Mouse (Mus musculus) heart, embryonic 14.5 days (tissue): ENCODE data around the gene Stat3. TPM values are rescaled to one million over a fixed set of nuclear protein-coding genes. Genes with fewer than 3 reads are reported as not detected.

Experiments used
- ATAC-seq: fragments of 200-750 bp; cut with Nextera tagmentation; 2 replicates; pipeline ENCODE4 v1.8.0; 2017; ENCODE audit warnings: low read depth, moderate TSS enrichment; ENCODE audit not compliant: insufficient number of reproducible peaks, insufficient read depth, low FRiP score
- H3K27ac ChIP-seq, 2 experiments: fragments of 200-500 bp in 1 of 2; fragments of 300-500 bp in 1 of 2; sonication (generic) in 1 of 2; replicated peaks in 1 of 2; 2 replicates each; pipeline ENCODE4 v1.5.1; 2012 to 2014; ENCODE audit warnings: low read depth in 2 of 2, low read length in 2 of 2, control low read depth in 1 of 2, mild to moderate bottlenecking in 1 of 2, mixed read lengths in 1 of 2; ENCODE audit not compliant: control insufficient read depth in 1 of 2, insufficient read depth in 1 of 2
- H3K27me3 ChIP-seq: fragments of 300-500 bp; sonication (generic); 2 replicates; pipeline ENCODE4 v1.6.1; 2014; ENCODE audit warnings: mild to moderate bottlenecking, low read length, control low read depth; ENCODE audit not compliant: control insufficient read depth, insufficient read depth
- H3K36me3 ChIP-seq: fragments of 300-500 bp; sonication (generic); 2 replicates; pipeline ENCODE4 v1.6.1; 2014; ENCODE audit warnings: mild to moderate bottlenecking, control low read depth, low read length, mixed read lengths; ENCODE audit not compliant: control insufficient read depth, insufficient read depth
- H3K4me1 ChIP-seq, 2 experiments: fragments of 200-500 bp in 1 of 2; fragments of 300-500 bp in 1 of 2; sonication (generic) in 1 of 2; 2 replicates each; pipeline ENCODE4 v1.6.1; 2012 to 2014; ENCODE audit warnings: low read length in 2 of 2, control low read depth in 1 of 2, mixed read lengths in 1 of 2; ENCODE audit not compliant: control insufficient read depth in 2 of 2, insufficient read depth in 2 of 2
- H3K4me2 ChIP-seq: fragments of 300-500 bp; sonication (generic); 2 replicates; pipeline ENCODE4 v1.6.1; 2014; ENCODE audit warnings: mild to moderate bottlenecking, low read length
- H3K4me3 ChIP-seq, 2 experiments: fragments of 200-500 bp in 1 of 2; fragments of 300-500 bp in 1 of 2; sonication (generic) in 1 of 2; 2 replicates each; pipeline ENCODE4 v1.5.1; 2012 to 2014; ENCODE audit warnings: low read length in 2 of 2, mild to moderate bottlenecking in 2 of 2, control low read depth in 1 of 2, low read depth in 1 of 2, moderate library complexity in 1 of 2; ENCODE audit not compliant: control insufficient read depth in 1 of 2, insufficient read depth in 1 of 2
- H3K9ac ChIP-seq: fragments of 300-500 bp; sonication (generic); 2 replicates; pipeline ENCODE4 v1.6.1; 2014; ENCODE audit warnings: mild to moderate bottlenecking, low read length
- H3K9me3 ChIP-seq: fragments of 300-500 bp; sonication (generic); 2 replicates; pipeline ENCODE4 v1.6.1; 2016; ENCODE audit warnings: low read length, control low read depth; ENCODE audit not compliant: control insufficient read depth
- WGBS: fragments of 180-500 bp; shearing (Covaris S2); extraction: QIAGEN DNeasy Blood & Tissue Kit; methylation state at CpG from one replicate; pipeline ENCODE4 v1.1.7; 2014; 5-methylcytosine and 5-hydroxymethylcytosine counted together
- polyA plus RNA-seq: library from polyadenylated mRNA; unstranded; fragments of >200 nt; fragmentation: Nextera tagmentation; extraction: Ambion mirVana; gene quantifications from 2 replicates; pipeline ENCODE4 v1.2.1, GENCODE M21; 2014

Stat3 gene
- polyA plus RNA-seq, 1 experiment from 2014 or later, result 51.8 TPM

DNA sequence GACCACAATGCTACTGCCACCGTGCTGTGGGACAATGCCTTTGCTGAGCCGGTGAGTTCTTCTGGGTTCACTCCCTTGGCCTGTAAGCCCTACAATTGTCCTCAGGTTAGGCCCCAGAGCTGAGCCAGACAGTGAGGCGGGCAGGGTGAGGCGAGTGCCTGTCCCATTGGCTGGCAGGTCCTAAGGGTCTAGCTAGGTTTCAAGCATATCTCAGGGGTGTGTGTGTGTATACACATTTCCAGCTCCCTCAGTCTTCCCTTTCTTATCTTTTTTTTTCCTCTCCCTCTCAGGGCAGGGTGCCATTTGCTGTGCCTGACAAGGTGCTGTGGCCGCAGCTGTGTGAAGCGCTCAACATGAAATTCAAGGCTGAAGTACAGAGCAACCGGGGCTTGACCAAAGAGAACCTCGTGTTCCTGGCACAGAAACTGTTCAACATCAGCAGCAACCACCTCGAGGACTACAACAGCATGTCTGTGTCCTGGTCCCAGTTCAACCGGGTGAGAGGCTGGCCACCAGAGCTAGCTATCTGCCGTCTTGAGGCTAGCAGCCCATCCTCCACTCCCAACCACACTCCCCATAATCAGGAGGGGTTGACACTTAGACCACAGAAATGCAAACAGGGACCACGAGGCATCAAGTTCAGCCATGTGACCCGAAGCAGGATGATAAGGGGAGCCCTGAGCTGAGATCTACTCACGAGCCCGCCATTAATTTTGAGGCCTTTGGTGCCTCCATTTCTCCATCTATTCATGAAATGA is 59.8 kb downstream of the Stat3 start:
- no peak overlapping the region for H3K4me2 ChIP-seq
- H3K36me3 ChIP-seq, result peaks cover 8% of the 10 kb centered on the region
- no peak for ATAC-seq
- H3K27me3 ChIP-seq, result no peaks in the 10 kb centered on the region
- no peak overlapping the region for H3K4me3 ChIP-seq
- H3K27ac ChIP-seq, result no peak overlapping the region
- H3K4me1 ChIP-seq, result no peaks in the 10 kb centered on the region; a peak in 2 of 4 replicates
- no peak overlapping the region for H3K9ac ChIP-seq
- 76% methylated on average over 15 of the region's 15 CpGs for WGBS
- H3K9me3 ChIP-seq, result no peaks in the 10 kb centered on the region

GRCm38 (mm10) chr11:100875761-100876160 is 63.6 kb downstream of the Stat3 start:
- Histone ChIP-seq H3K9ac (no peak overlapping the region), H3K27ac (no peak overlapping the region), H3K36me3 (no peaks in the 10 kb centered on the region), H3K4me1 (peaks cover under 1 to 2% of the 10 kb centered on the region in 2 experiments; a peak in 3 of 4 replicates), H3K27me3 (no peaks in the 10 kb centered on the region), H3K4me2 (no peak overlapping the region), H3K4me3 (no peak overlapping the region), H3K9me3 (no peaks in the 10 kb centered on the region)
- 84% methylated on average over 3 of the region's 3 CpGs for WGBS
- no peak for ATAC-seq

GRCm38 (mm10) chr11:100870968-100871350 is 68.4 kb downstream of the Stat3 start:
- 73% methylated on average over 8 of the region's 8 CpGs for WGBS
- Histone ChIP-seq H3K9me3 (no peaks in the 10 kb centered on the region), H3K27me3 (no peaks in the 10 kb centered on the region), H3K4me1 (peaks cover 6 to 10% of the 10 kb centered on the region in 2 experiments), H3K9ac (no peak overlapping the region), H3K27ac (no peak overlapping the region), H3K4me3 (no peak overlapping the region), H3K36me3 (no peaks in the 10 kb centered on the region), H3K4me2 (no peak overlapping the region)
- no peak for ATAC-seq

- Histone ChIP-seq H3K27ac (no peak overlapping the region), H3K4me3 (no peak overlapping the region)
- WGBS, result 67% methylated on average over 10 of the region's 10 CpGs
These were observed 68.9 kb downstream of the Stat3 start for GRCm38 (mm10) chr11:100870256-100870967.

GRCm38 (mm10) chr11:100865618-100866017 is 73.7 kb downstream of the Stat3 start:
- Histone ChIP-seq H3K4me1 (peaks cover 8 to 12% of the 10 kb centered on the region in 2 experiments), H3K4me3 (no peak overlapping the region), H3K9ac (no peak overlapping the region), H3K27me3 (0 out of 2 replicates have a peak, but pooled peaks cover 5% of the 10 kb centered on the region), H3K36me3 (no peaks in the 10 kb centered on the region), H3K9me3 (no peaks in the 10 kb centered on the region), H3K27ac (no peak overlapping the region), H3K4me2 (no peak overlapping the region)
- 59% methylated on average over 7 of the region's 7 CpGs for WGBS
- ATAC-seq, result no peak

More at GRCm38 (mm10) chr11:100870256-100870967, 68.9 kb downstream of the Stat3 start:
- Histone ChIP-seq H3K4me1 (peaks cover 6 to 10% of the 10 kb centered on the region in 2 experiments), H3K9me3 (no peaks in the 10 kb centered on the region), H3K36me3 (no peaks in the 10 kb centered on the region), H3K4me2 (no peak overlapping the region), H3K27me3 (no peaks in the 10 kb centered on the region), H3K9ac (no peak overlapping the region)
- no peak for ATAC-seq

GRCm38 (mm10) chr11:100863141-100863540 is 76.2 kb downstream of the Stat3 start:
- H3K9ac ChIP-seq, result no peak overlapping the region
- no peaks in the 10 kb centered on the region for H3K36me3 ChIP-seq
- H3K27ac ChIP-seq, result no peak overlapping the region
- H3K4me1 ChIP-seq, result peaks cover 6 to 12% of the 10 kb centered on the region in 2 experiments
- H3K9me3 ChIP-seq, result no peaks in the 10 kb centered on the region
- H3K27me3 ChIP-seq, result peaks cover 8% of the 10 kb centered on the region; the same call in 1 of the 2 replicates
- ATAC-seq, result no peak
- no peak overlapping the region for H3K4me3 ChIP-seq
- no peak overlapping the region for H3K4me2 ChIP-seq
- WGBS, result 87% methylated on average over 10 of the region's 10 CpGs

GRCm38 (mm10) chr11:100861836-100862235 is 77.5 kb downstream of the Stat3 start:
- Histone ChIP-seq H3K4me2 (no peak overlapping the region), H3K36me3 (no peaks in the 10 kb centered on the region), H3K27me3 (peaks cover 8% of the 10 kb centered on the region; the same call in 1 of the 2 replicates), H3K9ac (no peak overlapping the region), H3K4me1 (peaks cover 6 to 12% of the 10 kb centered on the region in 2 experiments), H3K4me3 (no peak overlapping the region), H3K9me3 (no peaks in the 10 kb centered on the region), H3K27ac (no peak overlapping the region)
- 50% methylated on average over 3 of the region's 3 CpGs for WGBS
- ATAC-seq, result no peak
